In the genomic region with DNA sequence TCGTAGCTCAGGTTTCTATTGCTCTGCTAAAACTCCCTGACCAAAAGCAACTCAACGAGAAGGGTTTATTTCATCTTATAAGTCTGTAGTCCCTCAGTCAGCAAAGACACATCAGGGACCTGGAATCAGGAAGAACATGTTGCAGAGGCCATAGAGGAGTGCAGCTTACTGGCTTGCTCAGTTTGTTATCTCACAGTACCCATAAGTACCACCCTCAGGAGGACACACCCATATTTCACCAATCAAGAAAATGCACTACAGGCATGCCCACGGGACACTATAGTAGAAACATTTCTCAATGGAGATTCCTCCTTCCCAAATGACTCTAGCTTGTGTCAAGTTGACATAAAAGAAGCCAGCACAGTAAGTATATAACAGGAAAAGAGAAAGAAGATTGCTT, we compare ENCODE assay signal across 14 mouse cellular contexts.
"Had no signal": no experiment of that assay in that cellular context is flagged by ENCODE, and none has a peak within 500 bp of the region (broad histone marks: within the 10 kb centered on the region; RNA-seq: fewer than 3 reads in every experiment).

No protein-coding gene starts in this region.

- H3K4me2 ChIP-seq: limb, embryonic 12.5 days; neural tube, embryonic 15.5 days had no signal

- H3K9me3 ChIP-seq: limb, embryonic 12.5 days; midbrain, embryonic 10.5 days; neural tube, embryonic 15.5 days had no signal

- H3K4me3 ChIP-seq: layer of hippocampus, adult 2 months; limb, embryonic 12.5 days; midbrain, embryonic 10.5 days; myocyte; neural tube, embryonic 15.5 days had no signal

- H3K27ac ChIP-seq: kidney, postnatal 0 days; layer of hippocampus, adult 2 months; limb, embryonic 12.5 days; midbrain, embryonic 10.5 days; neural tube, embryonic 15.5 days had no signal

- H3K36me3 ChIP-seq: limb, embryonic 12.5 days; midbrain, embryonic 10.5 days; neural tube, embryonic 15.5 days had no signal

- DNase-seq: kidney, adult 11 months; kidney, adult 9 months; kidney, postnatal 36 days; midbrain, embryonic 14.5 days; right cerebral cortex, adult 18-20 months; right cerebral cortex, postnatal 25 days; thymus, adult 18-20 months; thymus, postnatal 25 days had no signal

- H3K9ac ChIP-seq: limb, embryonic 12.5 days; neural tube, embryonic 15.5 days had no signal

- H3K27me3 ChIP-seq: neural tube, embryonic 15.5 days had no signal
